Mouse (Mus musculus): ENCODE results near the gene Ascc2.
"Not testable (repeated sequence)": the region's sequence is repeated elsewhere in the genome, so short reads cannot be mapped to it uniquely, and the experiment has no call there.

Ascc2 gene

DNA sequence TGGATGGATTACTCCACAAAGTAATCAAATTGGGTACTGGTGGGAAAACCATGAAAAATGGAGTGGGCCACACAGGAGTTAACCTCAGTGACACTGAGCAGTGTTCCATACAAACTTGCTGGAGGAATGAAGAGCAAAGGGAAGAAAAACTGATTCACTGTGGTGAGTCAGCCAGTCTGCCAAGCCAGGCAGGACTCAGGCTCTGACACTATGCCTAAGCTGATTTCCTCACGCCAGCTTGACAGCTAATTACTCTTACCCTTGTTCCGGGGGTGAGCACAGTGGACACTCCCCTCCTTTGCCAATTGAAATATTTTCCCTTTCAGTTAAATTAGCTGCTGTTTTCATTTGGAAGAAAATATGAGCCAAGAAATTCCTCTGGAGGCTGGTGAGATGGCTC is 4.1 kb upstream of the Ascc2 start:
- in situ Hi-C loops (cut with MboI, MseI): no loop called here

- in situ Hi-C loops (cut with MboI, MseI): no loop called here
Measured at GRCm38 (mm10) chr11:4634395-4634794, 3.2 kb upstream of the Ascc2 start.

DNA sequence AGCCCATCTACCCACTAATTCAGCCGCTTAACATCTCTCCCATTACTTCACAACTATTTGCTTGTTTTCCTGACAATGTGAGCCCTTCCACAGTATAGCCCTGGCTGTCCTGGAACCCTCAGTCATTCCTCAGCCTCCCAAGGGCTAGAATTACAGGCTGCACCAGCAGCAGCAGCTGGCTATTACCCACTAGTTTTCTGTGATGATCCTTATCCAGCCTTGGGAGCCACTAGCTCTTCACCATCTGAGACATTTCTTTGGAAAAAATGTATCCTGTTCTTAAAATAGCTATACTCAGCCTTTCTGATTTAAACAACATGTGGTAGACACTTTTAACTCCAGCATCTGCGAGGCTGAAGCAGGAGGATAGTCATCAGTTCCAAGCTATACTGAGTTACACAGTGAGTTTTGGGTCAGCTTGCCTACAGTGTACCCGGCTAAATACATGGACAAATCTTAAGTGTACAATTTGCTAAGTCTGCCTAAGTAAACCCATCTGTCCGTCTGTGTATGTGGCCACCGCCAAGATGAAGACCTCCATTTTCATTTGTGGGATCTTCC is 685 bp upstream of the Ascc2 start:
- in situ Hi-C loops (cut with MboI, MseI): no loop called here

DNA sequence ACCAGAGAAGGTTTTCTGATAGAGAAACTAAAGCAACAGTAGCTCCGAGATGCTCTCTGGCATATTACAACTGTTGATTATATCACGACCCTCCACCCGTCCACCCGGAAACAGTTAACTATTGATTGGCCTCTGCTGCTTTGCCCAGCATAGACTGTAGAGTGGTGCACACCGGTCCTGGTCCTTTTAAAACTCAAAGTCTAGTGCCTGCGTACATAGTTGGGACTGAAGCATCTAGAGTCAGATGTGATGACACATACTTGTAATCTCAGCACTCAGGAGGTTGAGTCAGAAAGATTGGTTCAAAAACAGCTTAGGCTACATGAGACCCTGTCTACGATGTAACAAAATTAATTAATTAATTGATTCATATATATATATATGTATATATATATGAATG is 714 bp downstream of the Ascc2 start:
- in situ Hi-C loops (cut with MboI, MseI): no loop called here

- in situ Hi-C loops (cut with MboI, MseI): no loop called here
Measured at GRCm38 (mm10) chr11:4641185-4641584, 3.6 kb downstream of the Ascc2 start.

DNA sequence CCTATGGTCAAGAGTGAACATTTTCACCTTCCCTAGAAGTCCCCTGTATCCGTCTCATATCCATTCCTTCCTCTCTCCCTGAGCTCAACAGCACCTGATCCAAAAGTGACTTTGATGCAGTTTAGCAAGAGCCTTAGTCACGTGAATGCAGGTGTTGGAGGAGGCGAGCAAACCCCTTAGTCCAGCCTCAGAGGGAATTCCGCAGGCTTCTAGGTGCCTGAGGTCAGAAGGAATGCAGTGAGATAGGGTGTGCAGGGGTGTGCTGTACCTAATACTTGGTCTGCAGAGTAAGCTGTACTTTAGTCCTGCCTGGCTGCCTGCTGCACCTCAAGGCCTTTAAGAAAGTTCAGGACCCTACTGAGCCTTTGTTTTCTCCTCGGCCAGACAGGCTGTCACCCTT is 6.2 kb downstream of the Ascc2 start:
- in situ Hi-C loops (cut with MboI, MseI): no loop called here

GRCm38 (mm10) chr11:4645180-4645579 is 7.6 kb downstream of the Ascc2 start:
- in situ Hi-C loops (cut with MboI, MseI): not testable (repeated sequence)

- in situ Hi-C loops (cut with MboI, MseI): no loop called here
Measured at GRCm38 (mm10) chr11:4646409-4646808, 8.9 kb downstream of the Ascc2 start.

DNA sequence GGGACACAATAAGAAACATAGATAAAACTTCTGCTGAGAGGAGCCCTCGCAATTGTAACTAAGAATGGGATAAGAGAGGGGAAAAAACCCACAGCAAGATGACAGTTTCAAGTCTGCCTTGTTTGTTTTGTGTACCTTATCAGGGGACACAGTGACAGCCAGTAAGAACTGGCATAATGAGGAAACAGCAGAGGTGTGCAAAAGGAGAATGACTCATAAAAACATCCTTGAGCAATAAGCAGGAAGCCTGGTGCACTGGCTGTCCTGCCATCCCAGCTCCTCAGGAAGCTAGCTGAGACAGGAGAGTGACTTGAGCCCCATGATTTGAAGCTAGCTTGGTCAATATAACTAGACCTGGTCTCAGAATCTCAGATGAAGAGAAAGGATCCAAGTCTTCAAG is 22.3 kb downstream of the Ascc2 start:
- in situ Hi-C loops (cut with MboI, MseI): loop anchor here (10.0 kb wide), 1 partner anchor 895 kb away; no protein-coding TSS in a partner anchor

DNA sequence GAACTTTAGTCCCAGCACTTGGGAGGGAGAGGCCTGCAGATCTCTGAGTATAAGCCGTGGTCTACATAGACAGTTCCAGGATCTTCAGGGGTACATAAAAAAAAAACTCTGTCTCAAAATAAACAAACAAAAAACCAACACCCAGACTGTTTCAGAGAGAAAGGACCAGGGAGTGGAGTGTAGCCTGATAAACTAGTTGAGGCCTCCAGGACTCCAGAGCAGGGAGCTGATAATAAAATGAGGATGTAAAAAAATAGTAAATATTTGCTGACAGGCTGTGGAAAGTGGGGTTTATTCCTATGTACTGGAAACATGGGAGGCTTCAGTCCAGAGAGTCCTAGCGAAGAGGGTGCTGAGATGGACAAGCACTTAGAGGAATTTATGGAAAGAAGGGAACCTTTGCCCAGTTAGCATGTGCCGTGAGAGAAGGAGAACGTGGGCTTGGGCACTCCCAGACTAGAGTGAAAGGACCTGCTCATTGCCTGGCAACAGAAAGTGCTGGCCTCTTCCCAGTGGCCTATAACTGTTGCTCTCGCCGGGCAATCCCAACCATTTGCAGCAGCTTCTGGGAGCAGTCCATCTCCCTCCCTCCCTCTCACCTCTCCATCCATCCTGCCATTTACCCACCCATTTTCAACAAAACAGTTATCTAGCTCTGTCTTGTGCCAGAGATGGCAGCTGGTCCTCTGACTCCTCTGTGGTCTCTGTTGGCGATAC is 22.9 kb downstream of the Ascc2 start:
- in situ Hi-C loops (cut with MboI, MseI): no loop called here

GRCm38 (mm10) chr11:4661324-4661723 is 23.8 kb downstream of the Ascc2 start:
- in situ Hi-C loops (cut with MboI, MseI): no loop called here

DNA sequence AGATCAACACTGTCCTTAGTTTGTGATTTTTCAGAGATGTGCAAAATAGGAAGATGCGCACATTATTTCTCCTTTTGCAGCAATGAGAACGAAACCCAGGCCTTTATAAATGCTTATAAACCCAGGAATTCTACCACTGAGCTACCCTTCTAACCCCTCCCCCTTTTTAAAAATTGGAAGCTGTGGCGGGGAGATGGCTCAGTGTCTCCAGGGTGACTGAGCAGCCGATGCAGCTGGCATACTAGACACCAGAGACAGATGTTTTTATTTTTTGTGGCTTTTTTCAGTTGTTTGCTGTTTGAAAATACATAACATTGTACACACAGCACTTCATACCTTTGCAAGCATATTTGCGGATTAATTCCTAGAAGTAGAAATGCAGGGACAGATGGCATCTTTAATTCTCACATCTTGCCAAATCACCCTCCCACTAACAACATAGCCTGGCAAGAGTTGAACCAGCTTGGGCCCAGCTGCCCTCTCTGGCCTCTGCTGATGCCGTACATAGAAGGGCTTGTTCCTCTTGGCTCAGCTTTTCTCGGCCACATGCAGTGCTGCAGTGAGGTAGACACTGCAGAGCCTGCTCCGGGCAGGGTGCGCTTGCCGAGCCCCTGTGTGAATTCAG is 24.4 kb downstream of the Ascc2 start:
- in situ Hi-C loops (cut with MboI, MseI): no loop called here

- in situ Hi-C loops (cut with MboI, MseI): no loop called here
Measured at GRCm38 (mm10) chr11:4662496-4662878, 24.9 kb downstream of the Ascc2 start.

GRCm38 (mm10) chr11:4671736-4672135 is 34.2 kb downstream of the Ascc2 start:
- in situ Hi-C loops (cut with MboI, MseI): no loop called here

DNA sequence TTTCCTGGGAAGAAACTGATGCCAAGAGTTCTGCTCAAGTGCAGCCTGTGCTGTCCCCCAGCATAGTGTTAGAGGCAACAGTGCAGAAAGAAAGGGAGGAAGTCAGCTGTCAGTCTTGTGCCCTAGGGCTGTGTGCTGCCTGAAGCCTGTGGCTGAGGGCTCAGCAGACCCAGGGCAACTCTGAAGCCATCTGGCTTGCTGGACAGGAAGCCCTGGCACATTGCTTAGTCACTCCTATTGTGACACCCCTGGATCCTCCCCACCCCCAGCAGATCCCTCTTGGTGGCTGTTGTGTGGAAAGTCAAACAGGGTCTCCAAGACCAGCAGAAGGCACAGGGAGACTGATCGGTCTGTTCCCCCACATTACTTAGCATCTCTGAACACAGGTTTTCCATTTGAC is 37.0 kb downstream of the Ascc2 start:
- in situ Hi-C loops (cut with MboI, MseI): no loop called here

- in situ Hi-C loops (cut with MboI, MseI): no loop called here
Measured at GRCm38 (mm10) chr11:4675126-4675562, 37.6 kb downstream of the Ascc2 start.

DNA sequence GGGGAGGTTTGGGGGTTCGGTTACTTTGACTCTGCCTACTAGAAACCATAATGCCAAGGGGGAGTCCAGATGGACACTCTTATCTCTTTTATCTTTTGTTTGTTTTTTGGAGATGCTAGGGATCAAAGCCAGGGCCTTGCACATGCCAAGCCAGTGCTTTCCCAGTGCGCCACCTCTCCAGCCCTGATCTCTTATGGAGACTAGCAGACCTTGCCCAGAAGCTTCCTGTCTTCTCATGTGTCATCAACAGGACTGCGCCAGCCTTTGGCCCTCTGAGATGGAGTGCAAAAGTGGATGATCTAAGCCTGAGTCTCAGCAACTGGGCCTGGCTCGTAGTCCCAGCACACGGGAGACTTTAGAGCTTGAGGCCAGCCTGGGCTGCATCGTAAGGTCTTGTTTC is 38.1 kb downstream of the Ascc2 start:
- in situ Hi-C loops (cut with MboI, MseI): no loop called here

- in situ Hi-C loops (cut with MboI, MseI): no loop called here
Measured at GRCm38 (mm10) chr11:4677250-4677872, 39.8 kb downstream of the Ascc2 start.

GRCm38 (mm10) chr11:4678700-4679440 is 41.3 kb downstream of the Ascc2 start:
- in situ Hi-C loops (cut with MboI, MseI): no loop called here

GRCm38 (mm10) chr11:4679441-4679832 is 41.9 kb downstream of the Ascc2 start:
- in situ Hi-C loops (cut with MboI, MseI): no loop called here

DNA sequence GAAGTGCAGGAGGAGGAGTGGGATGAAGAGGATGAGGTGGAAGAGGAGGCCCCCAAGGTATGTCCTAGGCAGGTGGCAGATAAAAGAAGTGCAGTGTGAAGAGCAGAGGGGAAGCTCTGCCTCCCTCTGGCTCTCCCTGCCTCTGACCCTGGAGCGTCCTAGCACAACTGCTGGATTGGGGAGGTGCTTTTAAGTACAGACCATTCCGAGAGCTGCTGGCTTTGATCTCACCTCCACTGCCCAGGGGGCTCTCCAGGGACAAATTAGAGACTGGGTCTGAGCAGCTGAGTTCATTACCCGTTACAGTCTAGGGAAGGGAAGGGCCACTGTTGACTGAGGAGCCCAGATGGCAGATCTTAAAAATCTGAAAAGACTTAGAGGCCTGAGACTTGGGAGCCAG is 42.6 kb downstream of the Ascc2 start:
- in situ Hi-C loops (cut with MboI, MseI): no loop called here

DNA sequence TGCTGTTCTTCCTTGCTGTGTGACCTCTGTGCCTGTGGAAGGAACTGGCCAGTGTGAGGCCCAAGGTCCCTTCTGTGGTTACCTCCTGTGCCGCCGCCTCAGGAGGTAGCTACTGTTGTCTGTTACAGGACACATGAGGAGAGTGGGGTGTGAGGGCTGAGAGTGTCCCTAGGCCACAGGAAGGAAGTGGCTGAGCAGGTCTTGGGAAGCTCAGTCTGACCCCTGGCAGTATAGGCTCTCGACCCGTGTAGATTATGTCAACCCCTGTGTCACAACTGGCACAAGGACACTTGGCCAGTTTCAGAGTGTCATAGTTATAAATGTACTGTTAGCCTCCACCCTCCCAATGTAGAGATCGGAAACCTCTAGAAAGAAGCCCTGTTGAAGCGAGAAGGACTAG is 46.0 kb downstream of the Ascc2 start:
- in situ Hi-C loops (cut with MboI, MseI): no loop called here

Measured in regulatory T cell (primary cell).